In the genomic region with DNA sequence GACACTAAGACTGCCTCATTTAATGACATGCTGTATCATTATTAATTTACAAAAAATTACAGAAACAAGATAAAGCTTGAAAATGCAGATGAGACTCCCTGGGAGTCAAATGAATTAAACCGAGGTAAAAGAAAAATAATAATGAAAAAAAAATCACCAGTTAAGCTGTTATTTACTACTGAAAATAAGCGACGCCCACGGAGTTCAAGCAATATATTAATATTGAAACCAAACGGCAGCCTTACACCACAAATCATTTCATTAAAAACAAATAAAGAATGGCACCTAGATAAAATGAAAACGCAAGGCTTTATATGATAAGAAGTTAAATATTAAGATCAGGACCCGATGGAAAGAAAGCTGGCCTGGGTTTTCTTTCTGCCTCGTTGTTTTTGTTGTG, we compare ENCODE assay signal across 31 mouse cellular contexts.
DNase-seq lines count a peak whose midpoint lies in the region; ATAC-seq and TF ChIP-seq lines count a peak whose summit lies in the region.
"Had no signal": no experiment of that assay in that cellular context is flagged by ENCODE, and none has a peak within 500 bp of the region (broad histone marks: within the 10 kb centered on the region; RNA-seq: fewer than 3 reads in every experiment).

No protein-coding gene starts in this region.

- H3K4me3 ChIP-seq in heart, embryonic 10.5 days: no peak overlapping the region
- H3K4me3 ChIP-seq in hindbrain, embryonic 10.5 days: no peak overlapping the region
- H3K4me3 ChIP-seq in hindbrain, embryonic 11.5 days (ENCODE audit: low read depth, low read length): no peak overlapping the region
- no peak overlapping the region for H3K4me3 ChIP-seq in stomach, embryonic 15.5 days (replicated peaks)
- H3K4me3 ChIP-seq in stomach, postnatal 0 days (ENCODE audit: low read depth, low read length): no peak overlapping the region
- H3K4me3 ChIP-seq: embryonic facial prominence, embryonic 10.5 days; embryonic facial prominence, embryonic 15.5 days; heart, embryonic 15.5 days; hindbrain, embryonic 15.5 days; intestine, embryonic 15.5 days; layer of hippocampus, adult 2 months; left cerebral cortex, adult 2 months; limb, embryonic 12.5 days; liver, embryonic 15.5 days; megakaryocyte, embryonic 14.5 days; midbrain, embryonic 12.5 days; neural tube, embryonic 15.5 days had no signal

- H3K36me3 ChIP-seq in heart, embryonic 10.5 days: no peaks in the 10 kb centered on the region
- H3K36me3 ChIP-seq in hindbrain, embryonic 10.5 days: no peaks in the 10 kb centered on the region
- H3K36me3 ChIP-seq in hindbrain, embryonic 11.5 days (ENCODE audit: control insufficient read depth, insufficient read depth, low read length): no peaks in the 10 kb centered on the region
- H3K36me3 ChIP-seq in stomach, embryonic 15.5 days: no peaks in the 10 kb centered on the region
- H3K36me3 ChIP-seq in stomach, postnatal 0 days (ENCODE audit: control insufficient read depth, insufficient read depth, low read length): no peaks in the 10 kb centered on the region
- H3K36me3 ChIP-seq: embryonic facial prominence, embryonic 10.5 days; embryonic facial prominence, embryonic 15.5 days; heart, embryonic 15.5 days; hindbrain, embryonic 15.5 days; intestine, embryonic 15.5 days; limb, embryonic 12.5 days; liver, embryonic 15.5 days; midbrain, embryonic 12.5 days; neural tube, embryonic 15.5 days had no signal

- WGBS in heart, embryonic 10.5 days: 83% methylated on average over 8 of the region's 8 CpGs
- 88% methylated on average over 8 of the region's 8 CpGs for WGBS in hindbrain, embryonic 10.5 days
- WGBS in hindbrain, embryonic 11.5 days: 87% methylated on average over 8 of the region's 8 CpGs
- WGBS in stomach, embryonic 15.5 days: 64% methylated on average over 8 of the region's 8 CpGs
- 61% methylated on average over 8 of the region's 8 CpGs for WGBS in stomach, postnatal 0 days

- no peak for TF ChIP-seq CTCF in stomach, postnatal 0 days (IDR thresholded peaks at IDR 0.05; ENCODE audit: low read depth)

- intact Hi-C loops in heart, postnatal 14 days (cut with DNase I): no loop called here

- no peak overlapping the region for H3K4me2 ChIP-seq in hindbrain, embryonic 11.5 days (replicated peaks; ENCODE audit: low read depth, low read length)
- peak overlapping the region; percentile 2; the same call in 1 of the 2 replicates for H3K4me2 ChIP-seq in stomach, embryonic 15.5 days
- no peak overlapping the region for H3K4me2 ChIP-seq in stomach, postnatal 0 days (replicated peaks; ENCODE audit: low read depth)
- H3K4me2 ChIP-seq: embryonic facial prominence, embryonic 15.5 days; heart, embryonic 15.5 days; hindbrain, embryonic 15.5 days; intestine, embryonic 15.5 days; limb, embryonic 12.5 days; liver, embryonic 15.5 days; lung, embryonic 14.5 days; midbrain, embryonic 12.5 days; neural tube, embryonic 15.5 days had no signal

- no peak for DNase-seq in heart, embryonic 10.5 days (ENCODE audit: low spot score)
- DNase-seq in heart, postnatal 14 days: no peak
- no peak for DNase-seq in hindbrain, embryonic 10.5 days (ENCODE audit: low spot score)
- no peak for DNase-seq in hindbrain, embryonic 11.5 days (ENCODE audit: low spot score)
- no peak for DNase-seq in stomach, postnatal 0 days (ENCODE audit: low spot score)
- no peak for DNase-seq in thymus, postnatal 14 days
- DNase-seq: adrenal gland, adult 8-10 months; cerebellum, adult 2 months; cerebellum, postnatal 14 days; gastrocnemius, postnatal 14 days; kidney, adult 2 months; kidney, postnatal 36 days; lung, embryonic 14.5 days; lung, postnatal 36 days; right cerebral cortex, postnatal 14 days; thymus, postnatal 25 days had no signal

- TF ChIP-seq EP300 in stomach, postnatal 0 days (optimal IDR thresholded peaks at IDR 0.05): no peak

- H3K4me1 ChIP-seq in heart, embryonic 10.5 days: peaks cover 39% of the 10 kb centered on the region
- H3K4me1 ChIP-seq in hindbrain, embryonic 10.5 days (replicated peaks): peaks cover 34% of the 10 kb centered on the region
- H3K4me1 ChIP-seq in hindbrain, embryonic 11.5 days (replicated peaks; ENCODE audit: control insufficient read depth, insufficient read depth, low read length): no peaks in the 10 kb centered on the region
- H3K4me1 ChIP-seq in stomach, embryonic 15.5 days: peaks cover 1% of the 10 kb centered on the region; the same call in 1 of the 2 replicates
- no peaks in the 10 kb centered on the region for H3K4me1 ChIP-seq in stomach, postnatal 0 days (replicated peaks; ENCODE audit: control insufficient read depth, insufficient read depth)

- no peak overlapping the region for H3K9ac ChIP-seq in hindbrain, embryonic 11.5 days (ENCODE audit: low read depth, low read length)
- H3K9ac ChIP-seq in stomach, embryonic 15.5 days: no peak overlapping the region
- H3K9ac ChIP-seq in stomach, postnatal 0 days (ENCODE audit: low read length): no peak overlapping the region
- H3K9ac ChIP-seq: embryonic facial prominence, embryonic 15.5 days; heart, embryonic 15.5 days; hindbrain, embryonic 15.5 days; intestine, embryonic 15.5 days; limb, embryonic 12.5 days; liver, embryonic 15.5 days; lung, embryonic 14.5 days; midbrain, embryonic 12.5 days; neural tube, embryonic 15.5 days had no signal

- 0 out of 2 replicates have a peak overlapping the region, but pooled peaks have one; percentile 47 for H3K27ac ChIP-seq in heart, embryonic 10.5 days
- H3K27ac ChIP-seq in hindbrain, embryonic 10.5 days: 0 out of 2 replicates have a peak overlapping the region, but pooled peaks have one; percentile 40
- H3K27ac ChIP-seq in hindbrain, embryonic 11.5 days (ENCODE audit: low read depth, low read length): no peak overlapping the region
- H3K27ac ChIP-seq in stomach, embryonic 15.5 days: no peak overlapping the region
- H3K27ac ChIP-seq in stomach, postnatal 0 days (replicated peaks): no peak overlapping the region
- H3K27ac ChIP-seq: embryonic facial prominence, embryonic 10.5 days; embryonic facial prominence, embryonic 15.5 days; heart, embryonic 15.5 days; hindbrain, embryonic 15.5 days; intestine, embryonic 15.5 days; layer of hippocampus, adult 2 months; left cerebral cortex, adult 2 months; limb, embryonic 12.5 days; liver, embryonic 15.5 days; midbrain, embryonic 12.5 days; neural tube, embryonic 15.5 days had no signal

- H3K27me3 ChIP-seq in heart, embryonic 10.5 days (ENCODE audit: insufficient read depth, poor library complexity, severe bottlenecking): no peaks in the 10 kb centered on the region
- H3K27me3 ChIP-seq in hindbrain, embryonic 10.5 days (ENCODE audit: insufficient read depth, poor library complexity, severe bottlenecking): 0 out of 2 replicates have a peak, but pooled peaks cover 3% of the 10 kb centered on the region
- no peaks in the 10 kb centered on the region for H3K27me3 ChIP-seq in hindbrain, embryonic 11.5 days (ENCODE audit: control insufficient read depth, insufficient read depth, low read length)
- H3K27me3 ChIP-seq in stomach, embryonic 15.5 days (replicated peaks): no peaks in the 10 kb centered on the region
- H3K27me3 ChIP-seq in stomach, postnatal 0 days (ENCODE audit: control insufficient read depth, insufficient read depth, low read length): no peaks in the 10 kb centered on the region
- H3K27me3 ChIP-seq: embryonic facial prominence, embryonic 15.5 days; heart, embryonic 15.5 days; hindbrain, embryonic 15.5 days; intestine, embryonic 15.5 days; limb, embryonic 12.5 days; liver, embryonic 15.5 days; megakaryocyte, embryonic 14.5 days; neural tube, embryonic 15.5 days had no signal

- no peaks in the 10 kb centered on the region for H3K9me3 ChIP-seq in heart, embryonic 10.5 days
- H3K9me3 ChIP-seq in hindbrain, embryonic 10.5 days: no peaks in the 10 kb centered on the region
- H3K9me3 ChIP-seq in hindbrain, embryonic 11.5 days (ENCODE audit: control insufficient read depth, low read length): no peaks in the 10 kb centered on the region
- no peaks in the 10 kb centered on the region for H3K9me3 ChIP-seq in stomach, embryonic 15.5 days
- no peaks in the 10 kb centered on the region for H3K9me3 ChIP-seq in stomach, postnatal 0 days (ENCODE audit: control insufficient read depth, low read length)
- H3K9me3 ChIP-seq: embryonic facial prominence, embryonic 10.5 days; embryonic facial prominence, embryonic 15.5 days; heart, embryonic 15.5 days; hindbrain, embryonic 15.5 days; intestine, embryonic 15.5 days; limb, embryonic 12.5 days; liver, embryonic 15.5 days; megakaryocyte, embryonic 14.5 days; midbrain, embryonic 12.5 days; neural tube, embryonic 15.5 days had no signal

- ATAC-seq in hindbrain, embryonic 11.5 days (ENCODE audit: low FRiP score): no peak
- no peak for ATAC-seq in stomach, embryonic 15.5 days (ENCODE audit: insufficient read depth, low FRiP score, low read depth)
- ATAC-seq in stomach, postnatal 0 days (ENCODE audit: low FRiP score, low TSS enrichment): no peak
- no peak for ATAC-seq in megakaryocyte, adult 5-6 weeks (ENCODE audit: poor library complexity, severe bottlenecking)
- ATAC-seq: forebrain, embryonic 14.5 days; intestine, embryonic 15.5 days had no signal

Comparison
In these comparisons a context has a peak if more than half of its experiments do, and no peak if none do; other contexts are left out.
1. H3K27ac ChIP-seq: peak in heart, embryonic 10.5 days (single experiment) and hindbrain, embryonic 10.5 days (single experiment); none in hindbrain, embryonic 11.5 days (single experiment), stomach, embryonic 15.5 days (single experiment) and stomach, postnatal 0 days (single experiment).